Mouse (Mus musculus) lung, embryonic 16.5 days (tissue): ENCODE results near the gene Dnmt1. TPM values are rescaled to one million over a fixed set of nuclear protein-coding genes. Genes with fewer than 3 reads are reported as not detected.

ENCODE experiments used
- microRNA-seq: library from miRNA; unstranded; fragments of <30 nt; microRNA quantifications from one replicate; pipeline ENCODE4, GENCODE M21; 2016
- polyA plus RNA-seq: library from polyadenylated mRNA; unstranded; fragments of >200 nt; fragmentation: Nextera tagmentation; extraction: Ambion mirVana; gene quantifications from 2 replicates; pipeline ENCODE4 v1.2.1, GENCODE M21; 2015

Gene Dnmt1
- polyA plus RNA-seq, 1 experiment from 2014 or later = 97.1 TPM

Small RNAs within 50 kb of the gene (microRNA-seq; reads per million reads assigned to microRNA genes)
- not detected for gene Mir7081

Other genes with a start within 250 kb of the Dnmt1 start
- gene Olfm2, start 213.5 kb downstream of the Dnmt1 start, polyA plus RNA-seq = 2.9 and 3.7 TPM in 2 replicates
- gene Col5a3, start 144.8 kb downstream of the Dnmt1 start, polyA plus RNA-seq = 1.2 and 1.8 TPM in 2 replicates
- not detected in 2 replicates for gene Rdh8, start 141.4 kb downstream of the Dnmt1 start, polyA plus RNA-seq
- 18.8 and 22.4 TPM in 2 replicates for gene A230050P20Rik, start 91.2 kb downstream of the Dnmt1 start, polyA plus RNA-seq
- 2.7 and 3.1 TPM in 2 replicates for gene Angptl6, start 80.2 kb downstream of the Dnmt1 start, polyA plus RNA-seq
- 57.3 and 64.1 TPM in 2 replicates for gene Ppan, start 71.7 kb downstream of the Dnmt1 start, polyA plus RNA-seq
- gene Eif3g, start 61.3 kb downstream of the Dnmt1 start, polyA plus RNA-seq = 255 and 258 TPM in 2 replicates
- gene S1pr2, start 16.9 kb upstream of the Dnmt1 start, polyA plus RNA-seq = 63.5 and 67.2 TPM in 2 replicates
- gene Mrpl4, start 42.9 kb upstream of the Dnmt1 start, polyA plus RNA-seq = 156 TPM in 2 replicates
- gene Icam1, start 56.1 kb upstream of the Dnmt1 start, polyA plus RNA-seq = 76.2 and 93.0 TPM in 2 replicates
- 2.2 and 4.2 TPM in 2 replicates for gene Icam4, start 69.5 kb upstream of the Dnmt1 start, polyA plus RNA-seq
- 0.24 and 0.33 TPM in 2 replicates for gene Icam5, start 72.2 kb upstream of the Dnmt1 start, polyA plus RNA-seq
- gene Zglp1, start 107.2 kb upstream of the Dnmt1 start, polyA plus RNA-seq = 1.1 and 1.2 TPM in 2 replicates
- gene Gm49373, start 113.2 kb upstream of the Dnmt1 start, polyA plus RNA-seq = 0.09 and 0.49 TPM in 2 replicates
- 44.1 and 46.5 TPM in 2 replicates for gene Fdx1l, start 113.7 kb upstream of the Dnmt1 start, polyA plus RNA-seq
- gene Gm38431, start 132.1 kb upstream of the Dnmt1 start, polyA plus RNA-seq = 1.2 and 3.3 TPM in 2 replicates
- gene Raver1, start 132.1 kb upstream of the Dnmt1 start, polyA plus RNA-seq = 56.8 and 69.1 TPM in 2 replicates
- 16.9 and 18.1 TPM in 2 replicates for gene Tyk2, start 171.4 kb upstream of the Dnmt1 start, polyA plus RNA-seq
- 265 and 301 TPM in 2 replicates for gene Cdc37, start 190.1 kb upstream of the Dnmt1 start, polyA plus RNA-seq
- 9.7 and 11.0 TPM in 2 replicates for gene Pde4a, start 205.8 kb upstream of the Dnmt1 start, polyA plus RNA-seq